Mouse (Mus musculus): ENCODE results near the gene Xrcc4.

Xrcc4 gene

GRCm38 (mm10) chr13:89944354-89944753 lies 145.1 kb downstream of the Xrcc4 start:
- DNase-seq (ENCODE audit: low read depth, low spot score): no peak

- DNase-seq (ENCODE audit: low read depth, low spot score): peak; percentile 40
These were observed 159.9 kb downstream of the Xrcc4 start for GRCm38 (mm10) chr13:89929477-89929876.

GRCm38 (mm10) chr13:89918814-89919481 lies 170.5 kb downstream of the Xrcc4 start:
- DNase-seq (ENCODE audit: low read depth, low spot score): no peak

GRCm38 (mm10) chr13:89914332-89914731 lies 175.1 kb downstream of the Xrcc4 start:
- no peak for DNase-seq (ENCODE audit: low read depth, low spot score)

- no peak for DNase-seq (ENCODE audit: low read depth, low spot score)
These were observed 175.5 kb downstream of the Xrcc4 start for GRCm38 (mm10) chr13:89913891-89914290.

- no peak for DNase-seq (ENCODE audit: low read depth, low spot score)
These were observed 183.3 kb downstream of the Xrcc4 start for GRCm38 (mm10) chr13:89906120-89906519.

- DNase-seq (ENCODE audit: low read depth, low spot score): no peak
These were observed 190.3 kb downstream of the Xrcc4 start for GRCm38 (mm10) chr13:89899066-89899465.

- no peak for DNase-seq (ENCODE audit: low read depth, low spot score)
These were observed 197.3 kb downstream of the Xrcc4 start for GRCm38 (mm10) chr13:89892140-89892539.

GRCm38 (mm10) chr13:89890159-89890558 lies 199.2 kb downstream of the Xrcc4 start:
- no peak for DNase-seq (ENCODE audit: low read depth, low spot score)

GRCm38 (mm10) chr13:89889074-89889473 lies 200.3 kb downstream of the Xrcc4 start:
- no peak for DNase-seq (ENCODE audit: low read depth, low spot score)

- DNase-seq (ENCODE audit: low read depth, low spot score): no peak
These were observed 205.9 kb downstream of the Xrcc4 start for GRCm38 (mm10) chr13:89883523-89883922.

- DNase-seq (ENCODE audit: low read depth, low spot score): no peak
These were observed 208.1 kb downstream of the Xrcc4 start for GRCm38 (mm10) chr13:89881281-89881680.

- no peak for DNase-seq (ENCODE audit: low read depth, low spot score)
These were observed 210.5 kb downstream of the Xrcc4 start for GRCm38 (mm10) chr13:89878832-89879468.

GRCm38 (mm10) chr13:89875499-89875898 lies 213.9 kb downstream of the Xrcc4 start:
- DNase-seq (ENCODE audit: low read depth, low spot score): no peak

- no peak for DNase-seq (ENCODE audit: low read depth, low spot score)
These were observed 216.7 kb downstream of the Xrcc4 start for GRCm38 (mm10) chr13:89872725-89873124.

GRCm38 (mm10) chr13:89854139-89854538 lies 235.3 kb downstream of the Xrcc4 start:
- DNase-seq (ENCODE audit: low read depth, low spot score): no peak

GRCm38 (mm10) chr13:89850746-89851145 lies 238.7 kb downstream of the Xrcc4 start:
- no peak for DNase-seq (ENCODE audit: low read depth, low spot score)

- DNase-seq (ENCODE audit: low read depth, low spot score): no peak
These were observed 239.5 kb downstream of the Xrcc4 start for GRCm38 (mm10) chr13:89849955-89850354.

- DNase-seq (ENCODE audit: low read depth, low spot score): no peak
These were observed 250.8 kb downstream of the Xrcc4 start for GRCm38 (mm10) chr13:89838635-89839034.

- DNase-seq (ENCODE audit: low read depth, low spot score): no peak
These were observed 254.9 kb downstream of the Xrcc4 start for GRCm38 (mm10) chr13:89834485-89834884.

- peak; percentile 9 for DNase-seq (ENCODE audit: low read depth, low spot score)
These were observed 256.2 kb downstream of the Xrcc4 start for GRCm38 (mm10) chr13:89833053-89833670.

GRCm38 (mm10) chr13:89828429-89828970 lies 260.9 kb downstream of the Xrcc4 start:
- no peak for DNase-seq (ENCODE audit: low read depth, low spot score)

- no peak for DNase-seq (ENCODE audit: low read depth, low spot score)
These were observed 261.6 kb downstream of the Xrcc4 start for GRCm38 (mm10) chr13:89827838-89828237.

Data from embryo, embryonic 11.5 days (tissue).